Mouse (Mus musculus) heart, adult 2 months (tissue): ENCODE measurements around the gene Coq9. TPM values are rescaled to one million over a fixed set of nuclear protein-coding genes. Genes with fewer than 3 reads are reported as not detected.

ENCODE experiments used
- DNase-seq, 2 experiments: peaks; one replicate each; pipeline ENCODE4 v3.0.0; 2021
- H3K27ac ChIP-seq: fragments of 200-600 bp; 2 replicates; pipeline ENCODE4 v1.8.1; 2022
- H3K27me3 ChIP-seq: fragments of 200-500 bp; 2 replicates; pipeline ENCODE4 v1.6.1; 2012; ENCODE audit warnings: mild to moderate bottlenecking, low read length, inconsistent platforms, mixed read lengths; ENCODE audit not compliant: control insufficient read depth, insufficient read depth
- H3K36me3 ChIP-seq: fragments of 200-500 bp; 2 replicates; pipeline ENCODE4 v1.6.1; 2012; ENCODE audit warnings: low read length, inconsistent platforms; ENCODE audit not compliant: control insufficient read depth, insufficient read depth
- H3K4me1 ChIP-seq: fragments of 200-500 bp; 2 replicates; pipeline ENCODE4 v1.6.1; 2011; ENCODE audit warnings: low read length; ENCODE audit not compliant: control insufficient read depth, insufficient read depth
- H3K4me3 ChIP-seq: fragments of 200-600 bp; 2 replicates; pipeline ENCODE4 v1.8.1; 2022
- H3K79me2 ChIP-seq: fragments of 200-500 bp; replicated peaks from 2 replicates; pipeline ENCODE4 v1.6.1; 2012; ENCODE audit warnings: mild to moderate bottlenecking, inconsistent platforms, low read length, moderate library complexity, mixed read lengths; ENCODE audit not compliant: control insufficient read depth, insufficient read depth
- H3K9ac ChIP-seq: fragments of 200-500 bp; 2 replicates; pipeline ENCODE4 v1.6.1; 2012; ENCODE audit warnings: low read depth, mild to moderate bottlenecking, control low read depth, inconsistent platforms, low read length, mixed read lengths
- CTCF ChIP-seq: fragments of 200-600 bp; IDR thresholded peaks from 2 replicates; pipeline ENCODE4 v1.8.1; 2022; ENCODE audit warnings: antibody characterized with exemption, mild to moderate bottlenecking, moderate library complexity
- EP300 ChIP-seq: fragments of 200-500 bp; IDR thresholded peaks from 2 replicates; pipeline ENCODE4 v1.6.1; 2011; ENCODE audit warnings: low read depth, low read length, control low read depth; ENCODE audit not compliant: insufficient read depth
- POLR2A ChIP-seq: fragments of 200-500 bp; IDR thresholded peaks from 2 replicates; pipeline ENCODE4 v1.6.1; 2011; ENCODE audit warnings: mild to moderate bottlenecking, low read depth, low read length, control low read depth; ENCODE audit not compliant: insufficient read depth
- WGBS: fragments of 180-500 bp; shearing (Covaris S2); methylation state at CpG from one replicate; pipeline ENCODE4 v1.1.7; 2018; 5-methylcytosine and 5-hydroxymethylcytosine counted together
- intact Hi-C: fragments of 180-260 bp; cut with DNase I; formaldehyde crosslinking; loops from one replicate; pipeline ENCODE4 v1.15.1; 2025
- polyA plus RNA-seq: library from polyadenylated mRNA; depleted of rRNA; stranded (reverse); fragments of >200 nt; gene quantifications from 2 replicates; pipeline ENCODE4 v1.2.3, GENCODE M21; 2012; rRNA removed
- total RNA-seq, 2 experiments: library from RNA; stranded (reverse); gene quantifications; 2 replicates each; pipeline ENCODE4 v1.2.3; 2021

Coq9 gene
- total and polyA plus RNA-seq, 3 experiments = 545 to 843 (median 681) TPM

DNA sequence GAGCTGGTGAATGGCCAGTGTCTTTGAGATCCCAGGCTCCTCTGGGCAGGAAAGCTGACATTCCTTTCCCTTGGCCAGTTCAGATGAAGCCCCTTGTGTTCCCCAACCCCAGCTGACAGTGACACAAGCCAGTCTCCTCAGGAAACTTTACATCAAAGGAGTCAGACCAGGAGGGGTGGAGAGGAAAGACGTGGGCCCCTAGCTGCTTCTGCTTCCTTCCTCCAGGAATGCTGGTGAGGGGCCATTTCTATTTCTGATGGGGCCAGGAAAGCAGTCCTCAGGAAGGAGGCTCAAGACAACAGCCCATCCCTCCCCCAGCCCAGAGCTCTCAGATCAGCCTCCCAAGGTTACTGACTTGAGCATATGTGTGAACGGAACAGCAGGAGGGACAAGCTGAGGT lies 54.8 kb downstream of the Coq9 start:
- Histone ChIP-seq H3K4me1 (no peaks in the 10 kb centered on the region), H3K27me3 (no peaks in the 10 kb centered on the region), H3K9ac (no peak overlapping the region), H3K27ac (no peak overlapping the region), H3K4me3 (no peak overlapping the region), H3K36me3 (no peaks in the 10 kb centered on the region), H3K79me2 (no peaks in the 10 kb centered on the region)
- WGBS = 27% methylated on average over 2 of the region's 2 CpGs
- DNase-seq = no peak
- intact Hi-C loops = no loop called here
- TF ChIP-seq EP300 = no peak
- no peak for TF ChIP-seq CTCF
- no peak for TF ChIP-seq POLR2A

DNA sequence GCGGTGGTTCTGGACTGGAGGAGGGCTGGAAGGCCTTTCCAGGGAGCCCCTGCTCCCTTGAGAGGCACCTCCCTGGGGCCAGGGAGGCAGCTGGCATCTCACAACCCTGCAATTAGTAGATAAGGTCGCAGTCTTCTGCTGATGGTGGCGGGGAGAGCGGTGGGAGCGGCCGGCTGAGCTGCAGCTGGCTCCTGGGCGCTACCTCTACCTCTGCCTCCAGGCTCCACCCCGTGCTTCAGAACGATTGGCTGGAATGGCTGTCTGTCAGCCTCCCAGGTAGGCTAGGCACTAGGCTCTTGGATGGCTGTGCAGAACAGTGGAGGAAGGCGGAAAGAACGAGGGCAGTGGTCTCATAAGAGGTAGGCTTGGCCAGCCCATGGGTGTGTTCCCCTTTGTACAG lies 61.1 kb downstream of the Coq9 start:
- Histone ChIP-seq H3K4me1 (peaks cover 12% of the 10 kb centered on the region), H3K36me3 (no peaks in the 10 kb centered on the region; the same call in 1 of the 2 replicates), H3K27ac (no peak overlapping the region), H3K4me3 (no peak overlapping the region), H3K9ac (no peak overlapping the region), H3K27me3 (no peaks in the 10 kb centered on the region), H3K79me2 (no peaks in the 10 kb centered on the region)
- no peak for DNase-seq
- intact Hi-C loops = no loop called here
- TF ChIP-seq EP300 (no peak), CTCF (no peak), POLR2A (no peak)
- 51% methylated on average over 11 of the region's 11 CpGs for whole genome bisulfite sequencing

DNA sequence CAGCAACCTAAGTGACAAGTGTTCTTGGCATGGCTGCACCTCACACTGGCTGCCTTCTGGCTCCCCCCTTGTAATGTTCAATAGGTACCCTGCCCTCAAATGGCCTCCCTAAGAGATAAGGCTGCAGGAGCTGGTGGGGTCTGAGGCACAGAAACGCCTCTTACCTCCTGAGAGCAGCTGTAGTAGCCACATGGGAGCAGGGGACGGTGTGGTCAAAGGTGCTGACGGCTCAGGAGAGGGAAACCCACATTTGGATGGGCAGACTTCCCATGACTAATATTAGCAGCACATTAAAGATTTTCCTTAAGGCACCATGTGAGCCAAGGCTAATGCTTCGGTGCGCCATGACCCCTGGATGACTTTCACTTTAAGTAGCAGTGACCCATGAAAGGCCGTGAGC lies 62.5 kb downstream of the Coq9 start:
- Histone ChIP-seq H3K27me3 (no peaks in the 10 kb centered on the region), H3K4me3 (no peak overlapping the region), H3K27ac (peak overlapping the region; percentile 73), H3K36me3 (peaks cover 2% of the 10 kb centered on the region), H3K9ac (no peak overlapping the region), H3K4me1 (peaks cover 21% of the 10 kb centered on the region), H3K79me2 (no peaks in the 10 kb centered on the region)
- peak; percentile 42 to 43 for DNase-seq
- 7% methylated on average over 6 of the region's 6 CpGs for WGBS
- no peak for TF ChIP-seq CTCF
- intact Hi-C loops = no loop called here

DNA sequence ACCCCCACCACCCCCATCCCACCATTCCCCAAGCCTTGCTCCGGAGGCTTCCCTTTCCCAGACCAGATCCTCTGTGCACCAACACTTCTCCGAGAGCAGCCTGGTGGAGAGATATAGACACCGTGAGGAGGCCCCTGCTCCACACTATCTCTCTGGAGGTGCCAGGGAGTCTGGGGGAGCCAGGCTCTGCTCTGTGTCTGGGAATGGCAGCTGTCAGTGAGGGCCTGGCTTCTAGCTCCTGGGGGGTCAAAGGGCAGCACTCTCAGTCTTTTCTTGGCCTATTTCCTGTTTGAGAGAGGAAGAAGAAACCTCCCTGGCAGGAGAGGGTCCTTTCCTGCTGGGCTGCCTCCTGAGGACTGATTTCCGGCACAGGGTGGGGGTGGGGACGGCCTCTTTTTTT lies 62.9 kb downstream of the Coq9 start:
- no peak overlapping the region for H3K4me3 ChIP-seq

DNA sequence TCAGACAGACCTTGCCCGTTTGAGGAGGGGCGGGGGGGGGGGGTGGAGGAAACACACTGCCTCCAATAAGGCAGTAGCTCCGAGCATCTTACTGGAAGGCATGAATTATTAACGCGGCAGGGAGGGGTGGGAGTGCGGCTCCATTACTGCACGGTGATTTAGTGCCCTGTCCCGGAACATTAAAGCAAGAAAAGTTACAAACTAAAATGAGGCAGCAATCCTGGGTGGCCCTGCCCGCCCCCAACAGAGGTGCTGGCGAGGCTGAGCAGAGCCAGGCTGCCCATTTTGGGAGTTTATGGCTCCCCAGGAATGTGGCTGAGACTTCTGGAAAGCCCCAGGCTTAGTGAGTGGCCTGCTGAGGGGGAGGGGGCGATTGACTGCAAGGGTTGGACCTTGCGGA lies 65.6 kb downstream of the Coq9 start:
- intact Hi-C loops = no loop called here
- peaks cover 2% of the 10 kb centered on the region for H3K36me3 ChIP-seq
- H3K4me1 ChIP-seq = peaks cover 26% of the 10 kb centered on the region
- WGBS = 85% methylated on average over 12 of the region's 12 CpGs
- no peaks in the 10 kb centered on the region for H3K79me2 ChIP-seq
- H3K27me3 ChIP-seq = no peaks in the 10 kb centered on the region
- no peak overlapping the region for H3K9ac ChIP-seq
- TF ChIP-seq POLR2A = no peak
- no peak overlapping the region for H3K4me3 ChIP-seq
- DNase-seq = no peak
- H3K27ac ChIP-seq = no peak overlapping the region

More for the DNA sequence above, 62.9 kb downstream of the Coq9 start:
- DNase-seq = no peak
- no peaks in the 10 kb centered on the region for H3K79me2 ChIP-seq
- no peaks in the 10 kb centered on the region for H3K27me3 ChIP-seq
- peaks cover 22% of the 10 kb centered on the region for H3K4me1 ChIP-seq
- TF ChIP-seq CTCF (no peak), EP300 (0 out of 2 replicates have a peak, but pooled peaks have one; percentile 13)
- intact Hi-C loops = no loop called here
- H3K27ac ChIP-seq = peak overlapping the region; percentile 73
- peaks cover 2% of the 10 kb centered on the region for H3K36me3 ChIP-seq
- 14% methylated on average over 5 of the region's 5 CpGs for WGBS
- H3K9ac ChIP-seq = no peak overlapping the region

Other genes with a start within 250 kb of the Coq9 start
- 10 to 100 TPM; 10.1 to 10.6 TPM for gene Rspry1, start 236.4 kb upstream of the Coq9 start, total RNA-seq
- gene Rspry1, start 236.4 kb upstream of the Coq9 start, polyA plus RNA-seq = 3.8 and 7.9 TPM in 2 replicates
- gene Fam192a, start 236.3 kb upstream of the Coq9 start, total RNA-seq = 10 to 100 TPM; 18.6 to 20.3 TPM
- 13.7 and 17.5 TPM in 2 replicates for gene Fam192a, start 236.3 kb upstream of the Coq9 start, polyA plus RNA-seq
- gene Arl2bp, start 171.7 kb upstream of the Coq9 start, total RNA-seq = 10 to 100 TPM; 77.2 to 84.1 TPM
- 107 and 148 TPM in 2 replicates for gene Arl2bp, start 171.7 kb upstream of the Coq9 start, polyA plus RNA-seq
- gene Pllp, start 142.0 kb upstream of the Coq9 start, total RNA-seq = under 1 TPM; 0.55 to 0.63 TPM
- gene Pllp, start 142.0 kb upstream of the Coq9 start, polyA plus RNA-seq = 1.1 and 2.6 TPM in 2 replicates
- not detected for gene Ccl22, start 92.7 kb upstream of the Coq9 start, total RNA-seq
- 0.14 and 0.41 TPM in 2 replicates for gene Ccl22, start 92.7 kb upstream of the Coq9 start, polyA plus RNA-seq
- 1 to 10 TPM; 5.1 to 5.4 TPM for gene Cx3cl1, start 66.3 kb upstream of the Coq9 start, total RNA-seq
- gene Cx3cl1, start 66.3 kb upstream of the Coq9 start, polyA plus RNA-seq = 11.3 and 12.0 TPM in 2 replicates
- gene Ccl17, start 27.9 kb upstream of the Coq9 start, total RNA-seq = not detected
- 0.62 TPM in 1 of 2 replicates, not detected in the other for gene Ccl17, start 27.9 kb upstream of the Coq9 start, polyA plus RNA-seq
- gene Ciapin1, start within 50 bp of the Coq9 start, total RNA-seq = 10 to 100 TPM; 81.9 to 98.6 TPM
- gene Ciapin1, start within 50 bp of the Coq9 start, polyA plus RNA-seq = 57.2 TPM in 2 replicates
- gene Polr2c, start 19.1 kb downstream of the Coq9 start, total RNA-seq = 10 to 100 TPM; 55.9 to 69.5 TPM
- gene Polr2c, start 19.1 kb downstream of the Coq9 start, polyA plus RNA-seq = 142 and 198 TPM in 2 replicates
- 10 to 100 TPM; 13.7 to 14.8 TPM for gene Dok4, start 38.0 kb downstream of the Coq9 start, total RNA-seq
- 23.0 and 36.2 TPM in 2 replicates for gene Dok4, start 38.0 kb downstream of the Coq9 start, polyA plus RNA-seq
- gene Ccdc102a, start 79.8 kb downstream of the Coq9 start, total RNA-seq = 1 to 10 TPM; 5.0 to 5.7 TPM
- gene Ccdc102a, start 79.8 kb downstream of the Coq9 start, polyA plus RNA-seq = 5.2 and 6.4 TPM in 2 replicates
- under 1 TPM; 0.08 to 0.27 TPM for gene Adgrg5, start 85.4 kb downstream of the Coq9 start, total RNA-seq
- gene Adgrg5, start 85.4 kb downstream of the Coq9 start, polyA plus RNA-seq = 0.62 and 0.97 TPM in 2 replicates
- 10 to 100 TPM; 52.1 to 67.8 TPM for gene Adgrg1, start 136.4 kb downstream of the Coq9 start, total RNA-seq
- gene Adgrg1, start 136.4 kb downstream of the Coq9 start, polyA plus RNA-seq = 96.1 and 107 TPM in 2 replicates
- 1 to 10 TPM; 1.3 to 2.5 TPM for gene Adgrg3, start 179.4 kb downstream of the Coq9 start, total RNA-seq
- 4.3 and 4.9 TPM in 2 replicates for gene Adgrg3, start 179.4 kb downstream of the Coq9 start, polyA plus RNA-seq
- not detected for gene Drc7, start 216.8 kb downstream of the Coq9 start, total RNA-seq
- 0.41 TPM in 1 of 2 replicates, not detected in the other for gene Drc7, start 216.8 kb downstream of the Coq9 start, polyA plus RNA-seq
- gene Katnb1, start 242.9 kb downstream of the Coq9 start, total RNA-seq = 1 to 10 TPM; 4.5 to 5.9 TPM
- 8.7 and 9.1 TPM in 2 replicates for gene Katnb1, start 242.9 kb downstream of the Coq9 start, polyA plus RNA-seq